Mouse (Mus musculus) heart, postnatal 14 days (tissue): Measurements from ENCODE around the gene Bmp2. TPM values are rescaled to one million over a fixed set of nuclear protein-coding genes. Genes with fewer than 3 reads are reported as not detected.

Source experiments
- DNase-seq, 2 experiments: peaks; one replicate each; pipeline ENCODE4 v3.0.0; 2021 to 2022
- intact Hi-C: fragments of 180-260 bp; cut with DNase I; formaldehyde crosslinking; loops from one replicate; pipeline ENCODE4 v1.15.1; 2025
- microRNA-seq, 2 experiments: library from miRNA; unstranded; fragments of <30 nt; microRNA quantifications; one replicate each; pipeline ENCODE4 v1.2.0; 2021 to 2022
- total RNA-seq, 2 experiments: library from RNA; stranded (reverse); gene quantifications; 2 replicates each; pipeline ENCODE4 v1.2.3; 2021

Bmp2 gene
- total RNA-seq, 2 experiments from 2014 or later: 2.6 to 3.2 TPM

DNA sequence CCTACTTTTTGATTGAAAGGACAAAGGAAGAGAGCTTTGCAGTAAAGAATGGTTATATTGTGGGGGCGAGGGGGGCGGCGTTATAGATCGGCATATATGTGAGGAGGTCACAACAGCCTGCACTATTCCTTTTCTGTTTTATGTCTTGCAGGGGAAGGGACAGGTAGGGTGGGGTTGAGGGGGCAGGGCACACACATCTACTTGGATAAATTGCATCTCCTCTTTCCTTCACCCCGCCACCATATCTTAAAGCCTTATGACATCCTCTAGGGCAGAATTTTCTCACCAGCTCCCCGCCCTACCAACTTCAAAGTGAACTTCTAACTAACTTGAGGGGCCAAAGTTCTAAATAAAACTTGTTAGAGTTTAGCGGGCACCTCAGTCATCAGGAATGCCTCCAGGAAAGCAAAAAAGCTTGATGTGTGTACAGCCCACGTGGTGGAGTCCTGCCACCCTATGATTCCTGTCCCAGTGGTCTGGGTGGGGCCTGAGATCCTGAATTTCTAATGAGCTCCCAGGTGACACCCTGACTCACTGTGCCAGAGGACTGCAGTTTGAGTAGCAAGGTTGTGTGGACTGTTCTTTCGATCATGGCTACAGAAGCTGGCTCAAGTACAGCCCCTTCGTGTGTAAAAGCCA lies 12.4 kb downstream of the Bmp2 start:
- intact Hi-C loops: no loop called here
- DNase-seq: no peak

DNA sequence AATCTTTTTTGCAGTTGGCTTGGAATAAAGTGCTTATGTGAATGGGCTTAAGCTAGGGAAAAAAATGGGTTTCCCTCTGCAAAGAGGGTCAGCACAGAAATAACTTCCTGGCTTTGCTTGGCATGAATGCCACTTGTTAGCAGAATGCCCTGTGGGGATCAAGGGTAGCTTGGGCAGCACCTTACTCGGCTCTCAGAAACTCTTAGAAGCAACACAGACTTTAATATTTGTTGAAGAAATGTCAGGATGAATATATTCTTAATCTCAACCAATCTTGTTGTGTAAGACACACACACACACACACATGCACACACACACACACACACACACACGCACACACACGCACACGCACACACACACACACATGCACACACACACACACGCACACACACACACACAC lies 13.5 kb downstream of the Bmp2 start:
- DNase-seq: no peak
- intact Hi-C loops: no loop called here

DNA sequence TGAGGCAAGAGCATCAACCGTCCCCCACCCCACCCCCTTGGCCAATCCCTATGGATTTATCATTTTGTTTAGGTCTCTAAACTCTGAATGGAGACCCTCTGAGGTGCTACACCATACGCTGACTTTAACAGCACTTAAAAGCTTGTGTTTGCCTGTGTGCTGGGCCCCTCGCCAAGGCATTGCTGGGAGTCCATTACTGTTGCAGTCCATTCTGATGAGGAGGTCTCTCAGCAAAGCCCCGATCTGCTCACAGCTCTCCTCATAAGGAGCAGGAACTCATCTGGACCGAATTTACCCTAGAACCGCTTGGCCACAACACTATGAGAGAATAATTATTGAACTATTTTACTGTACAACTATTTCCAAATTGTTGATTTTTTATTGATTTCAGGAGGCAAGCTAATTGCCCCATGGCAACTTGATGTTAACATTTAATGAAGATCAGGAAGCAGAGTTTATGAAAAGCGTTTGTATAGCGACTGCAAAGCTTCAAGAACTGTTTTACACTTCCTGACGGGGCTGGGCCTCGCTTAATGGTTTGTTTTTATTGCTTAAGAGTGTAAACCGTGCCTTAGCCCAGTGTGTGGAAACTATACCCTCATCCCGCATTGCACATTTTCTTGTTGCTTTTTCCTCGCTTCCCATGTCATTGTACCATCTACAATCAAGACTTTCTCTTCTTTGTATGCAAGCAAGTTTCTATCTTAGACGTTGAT lies 14.2 kb downstream of the Bmp2 start:
- intact Hi-C loops: no loop called here
- DNase-seq: no peak

DNA sequence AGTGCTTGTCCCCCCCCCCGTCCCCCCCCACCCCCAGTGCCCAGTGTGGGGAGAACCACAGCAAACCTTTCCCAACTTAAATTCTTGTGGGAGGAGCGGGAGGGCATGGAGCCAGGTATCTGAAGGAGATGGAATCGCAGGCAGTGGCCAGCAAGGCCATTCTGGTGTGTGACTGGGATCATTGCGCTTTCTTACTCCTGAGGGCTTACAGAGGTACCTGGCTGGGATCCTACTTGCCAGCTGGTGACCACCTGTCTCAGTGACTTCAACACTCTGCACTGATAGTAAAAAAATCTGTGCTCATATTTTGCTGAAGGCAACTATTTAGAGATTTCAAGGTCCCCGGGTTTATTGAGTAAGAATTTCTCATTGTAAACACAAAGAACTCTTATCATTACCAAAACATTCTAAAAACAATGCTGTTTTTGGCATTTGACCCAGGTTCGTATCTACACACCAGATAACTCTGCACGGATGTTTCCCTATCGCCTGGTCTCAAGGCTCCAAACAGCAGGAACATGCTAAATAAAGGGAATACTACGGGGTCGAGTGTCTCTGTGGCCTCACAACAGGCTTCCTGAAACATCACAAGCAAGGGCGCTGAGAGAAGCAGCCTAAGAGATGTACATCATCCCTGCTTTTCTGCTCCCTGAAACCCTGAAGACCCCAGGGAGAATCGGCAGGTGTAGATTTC lies 39.8 kb downstream of the Bmp2 start:
- DNase-seq: peak; percentile 10 to 30
- intact Hi-C loops: no loop called here

Small RNA genes lying within 50 kb of the gene (microRNA-seq; reads per million reads assigned to microRNA genes)
- gene Mir3090: 0 reads per million in 2 experiments
